Mouse (Mus musculus): Measurements from ENCODE around the gene Arhgef3.

DNA sequence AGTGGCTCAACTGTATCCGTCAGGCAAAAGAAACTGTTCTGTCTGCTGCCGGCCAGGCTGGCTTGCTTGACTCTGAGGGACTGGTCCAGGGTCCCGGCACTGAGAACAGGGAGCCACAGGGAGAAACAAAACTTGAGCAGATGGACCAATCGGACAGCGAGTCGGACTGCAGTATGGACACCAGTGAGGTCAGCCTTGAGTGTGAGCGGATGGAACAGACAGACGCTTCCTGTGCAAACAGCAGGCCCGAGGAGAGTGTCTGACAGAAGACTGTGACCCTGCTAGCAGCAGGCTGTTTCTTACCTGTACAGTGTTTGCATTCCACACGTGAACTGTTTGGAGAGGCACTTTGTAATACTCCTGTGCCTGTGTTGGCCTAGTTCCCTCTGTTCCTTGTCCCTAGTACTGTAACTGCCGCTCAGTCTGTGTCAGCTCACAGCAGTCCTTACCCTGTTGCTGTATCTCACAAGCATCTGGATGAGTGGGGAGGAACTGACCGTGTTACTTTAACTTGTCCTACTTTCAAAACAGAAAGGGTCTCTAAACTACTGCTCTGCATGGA lies 287.1 kb downstream of the Arhgef3 start:
- TF ChIP-seq POLR2A (IDR thresholded peaks at IDR 0.05; ENCODE audit: low read depth, low read length), result no peak
- no peak for TF ChIP-seq CTCF (conservative IDR thresholded peaks at IDR 0.05; ENCODE audit: insufficient read depth, insufficient read length, low read depth, low read length)
